Mouse (Mus musculus): Measurements from ENCODE around the gene Iqgap2. TPM values are rescaled to one million over a fixed set of nuclear protein-coding genes. Genes with fewer than 3 reads are reported as not detected.
A peak's percentile ranks its signal among the peaks of the same experiment; 100 is the strongest.

The Iqgap2 gene
- polyA plus RNA-seq, 1 experiment from 2014 or later = 8.5 TPM

- Histone ChIP-seq H3K27me3 (ENCODE audit: control insufficient read depth, insufficient read depth, low read length) (no peaks in the 10 kb centered on the region), H3K4me3 (ENCODE audit: low read depth, low read length) (no peak overlapping the region), H3K9ac (ENCODE audit: low read depth, low read length) (no peak overlapping the region), H3K4me1 (ENCODE audit: control insufficient read depth, insufficient read depth, low read length) (no peaks in the 10 kb centered on the region; the same call in 1 of the 2 replicates), H3K36me3 (ENCODE audit: control insufficient read depth, insufficient read depth, low read length) (no peaks in the 10 kb centered on the region), H3K27ac (ENCODE audit: low read depth, low read length) (no peak overlapping the region), H3K4me2 (no peak overlapping the region), H3K9me3 (replicated peaks; ENCODE audit: control insufficient read depth, low read length) (no peaks in the 10 kb centered on the region)
- no peak for ATAC-seq (replicated peaks; ENCODE audit: insufficient number of reproducible peaks, low FRiP score, low TSS enrichment)
- 80% methylated on average over 10 of the region's 10 CpGs for WGBS (ENCODE audit: insufficient replicate concordance)
These were observed 262.0 kb downstream of the Iqgap2 start for GRCm38 (mm10) chr13:95629751-95630150.

GRCm38 (mm10) chr13:95626696-95627095, 265.0 kb downstream of the Iqgap2 start:
- Histone ChIP-seq H3K9ac (ENCODE audit: low read depth, low read length) (no peak overlapping the region), H3K27me3 (ENCODE audit: control insufficient read depth, insufficient read depth, low read length) (no peaks in the 10 kb centered on the region), H3K9me3 (replicated peaks; ENCODE audit: control insufficient read depth, low read length) (no peaks in the 10 kb centered on the region), H3K36me3 (ENCODE audit: control insufficient read depth, insufficient read depth, low read length) (no peaks in the 10 kb centered on the region), H3K4me1 (ENCODE audit: control insufficient read depth, insufficient read depth, low read length) (peaks cover 3% of the 10 kb centered on the region; the same call in 1 of the 2 replicates), H3K4me2 (no peak overlapping the region), H3K4me3 (ENCODE audit: low read depth, low read length) (no peak overlapping the region), H3K27ac (ENCODE audit: low read depth, low read length) (no peak overlapping the region)
- no peak for ATAC-seq (replicated peaks; ENCODE audit: insufficient number of reproducible peaks, low FRiP score, low TSS enrichment)
- 63% methylated on average over 7 of the region's 7 CpGs for WGBS (ENCODE audit: insufficient replicate concordance)

GRCm38 (mm10) chr13:95623042-95623441, 268.7 kb downstream of the Iqgap2 start:
- H3K9me3 ChIP-seq (replicated peaks; ENCODE audit: control insufficient read depth, low read length) = no peaks in the 10 kb centered on the region
- 73% methylated on average over 3 of the region's 3 CpGs for WGBS (ENCODE audit: insufficient replicate concordance)

GRCm38 (mm10) chr13:95621563-95621962, 270.2 kb downstream of the Iqgap2 start:
- no peak for ATAC-seq (replicated peaks; ENCODE audit: insufficient number of reproducible peaks, low FRiP score, low TSS enrichment)
- no peak overlapping the region for H3K4me3 ChIP-seq (ENCODE audit: low read depth, low read length)
- H3K4me1 ChIP-seq (ENCODE audit: control insufficient read depth, insufficient read depth, low read length) = peaks cover 6% of the 10 kb centered on the region; the same call in 1 of the 2 replicates
- no peaks in the 10 kb centered on the region for H3K9me3 ChIP-seq (replicated peaks; ENCODE audit: control insufficient read depth, low read length)
- no peak overlapping the region for H3K27ac ChIP-seq (ENCODE audit: low read depth, low read length)
- WGBS (ENCODE audit: insufficient replicate concordance) = 55% methylated on average over 3 of the region's 3 CpGs
- no peak overlapping the region for H3K9ac ChIP-seq (ENCODE audit: low read depth, low read length)
- no peaks in the 10 kb centered on the region for H3K36me3 ChIP-seq (ENCODE audit: control insufficient read depth, insufficient read depth, low read length)
- no peak overlapping the region for H3K4me2 ChIP-seq
- no peaks in the 10 kb centered on the region for H3K27me3 ChIP-seq (ENCODE audit: control insufficient read depth, insufficient read depth, low read length)

More at GRCm38 (mm10) chr13:95623042-95623441, 268.7 kb downstream of the Iqgap2 start:
- no peaks in the 10 kb centered on the region for H3K27me3 ChIP-seq (ENCODE audit: control insufficient read depth, insufficient read depth, low read length)
- H3K4me1 ChIP-seq (ENCODE audit: control insufficient read depth, insufficient read depth, low read length) = peaks cover 3% of the 10 kb centered on the region; the same call in 1 of the 2 replicates
- no peak overlapping the region for H3K27ac ChIP-seq (ENCODE audit: low read depth, low read length)
- no peak overlapping the region for H3K9ac ChIP-seq (ENCODE audit: low read depth, low read length)
- H3K4me2 ChIP-seq = no peak overlapping the region
- no peak for ATAC-seq (replicated peaks; ENCODE audit: insufficient number of reproducible peaks, low FRiP score, low TSS enrichment)
- H3K4me3 ChIP-seq (ENCODE audit: low read depth, low read length) = no peak overlapping the region
- no peaks in the 10 kb centered on the region for H3K36me3 ChIP-seq (ENCODE audit: control insufficient read depth, insufficient read depth, low read length)

- Histone ChIP-seq H3K4me3 (ENCODE audit: low read depth, low read length) (peak overlapping the region; percentile 85), H3K36me3 (ENCODE audit: control insufficient read depth, insufficient read depth, low read length) (no peaks in the 10 kb centered on the region), H3K4me1 (ENCODE audit: control insufficient read depth, insufficient read depth, low read length) (peaks cover 31% of the 10 kb centered on the region), H3K27ac (ENCODE audit: low read depth, low read length) (peak overlapping the region; percentile 93), H3K9me3 (replicated peaks; ENCODE audit: control insufficient read depth, low read length) (no peaks in the 10 kb centered on the region), H3K4me2 (peak overlapping the region; percentile 89), H3K9ac (ENCODE audit: low read depth, low read length) (peak overlapping the region; percentile 96), H3K27me3 (ENCODE audit: control insufficient read depth, insufficient read depth, low read length) (no peaks in the 10 kb centered on the region)
- no peak for ATAC-seq (replicated peaks; ENCODE audit: insufficient number of reproducible peaks, low FRiP score, low TSS enrichment)
- WGBS (ENCODE audit: insufficient replicate concordance) = 7% methylated on average over 13 of the region's 13 CpGs
These were observed 272.9 kb downstream of the Iqgap2 start for GRCm38 (mm10) chr13:95618859-95619258.

GRCm38 (mm10) chr13:95618309-95618712, 273.4 kb downstream of the Iqgap2 start, which contains the start of gene F2r:
TSS of gene F2r (minus strand) at chr13:95618487.
- Histone ChIP-seq H3K4me2 (peak within 1 kb of the TSS; percentile 89), H3K36me3 (ENCODE audit: control insufficient read depth, insufficient read depth, low read length) (no peaks in the 10 kb centered on the region), H3K9ac (ENCODE audit: low read depth, low read length) (peak within 1 kb of the TSS; percentile 96), H3K4me3 (ENCODE audit: low read depth, low read length) (peak within 1 kb of the TSS; percentile 85), H3K27ac (ENCODE audit: low read depth, low read length) (peak within 1 kb of the TSS; percentile 93), H3K4me1 (ENCODE audit: control insufficient read depth, insufficient read depth, low read length) (peaks cover 31% of the 10 kb centered on the region), H3K9me3 (replicated peaks; ENCODE audit: control insufficient read depth, low read length) (no peaks in the 10 kb centered on the region), H3K27me3 (ENCODE audit: control insufficient read depth, insufficient read depth, low read length) (no peaks in the 10 kb centered on the region)
- WGBS (ENCODE audit: insufficient replicate concordance) = 0% methylated on average over 31 of the region's 42 CpGs
- peak; percentile 90 for ATAC-seq (replicated peaks; ENCODE audit: insufficient number of reproducible peaks, low FRiP score, low TSS enrichment)

GRCm38 (mm10) chr13:95617671-95618171, 274.0 kb downstream of the Iqgap2 start:
- H3K27me3 ChIP-seq (ENCODE audit: control insufficient read depth, insufficient read depth, low read length) = no peaks in the 10 kb centered on the region
- WGBS (ENCODE audit: insufficient replicate concordance) = under 1% methylated on average over 21 of the region's 21 CpGs
- H3K9me3 ChIP-seq (replicated peaks; ENCODE audit: control insufficient read depth, low read length) = no peaks in the 10 kb centered on the region
- H3K9ac ChIP-seq (ENCODE audit: low read depth, low read length) = peak overlapping the region; percentile 96
- H3K4me1 ChIP-seq (ENCODE audit: control insufficient read depth, insufficient read depth, low read length) = peaks cover 33% of the 10 kb centered on the region
- no peaks in the 10 kb centered on the region for H3K36me3 ChIP-seq (ENCODE audit: control insufficient read depth, insufficient read depth, low read length)
- peak overlapping the region; percentile 89 for H3K4me2 ChIP-seq
- peak; percentile 37; the same call in 1 of the 2 replicates for ATAC-seq (replicated peaks; ENCODE audit: insufficient number of reproducible peaks, low FRiP score, low TSS enrichment)
- H3K27ac ChIP-seq (ENCODE audit: low read depth, low read length) = peak overlapping the region; percentile 93
- H3K4me3 ChIP-seq (ENCODE audit: low read depth, low read length) = peak overlapping the region; percentile 85

- Histone ChIP-seq H3K36me3 (ENCODE audit: control insufficient read depth, insufficient read depth, low read length) (peaks cover 1% of the 10 kb centered on the region), H3K27ac (ENCODE audit: low read depth, low read length) (peak overlapping the region; percentile 84), H3K9me3 (replicated peaks; ENCODE audit: control insufficient read depth, low read length) (no peaks in the 10 kb centered on the region), H3K4me2 (peak overlapping the region; percentile 89), H3K4me1 (ENCODE audit: control insufficient read depth, insufficient read depth, low read length) (peaks cover 36% of the 10 kb centered on the region), H3K27me3 (ENCODE audit: control insufficient read depth, insufficient read depth, low read length) (no peaks in the 10 kb centered on the region), H3K4me3 (ENCODE audit: low read depth, low read length) (peak overlapping the region; percentile 85), H3K9ac (ENCODE audit: low read depth, low read length) (peak overlapping the region; percentile 96)
- WGBS (ENCODE audit: insufficient replicate concordance) = 4% methylated on average over 17 of the region's 17 CpGs
- no peak for ATAC-seq (replicated peaks; ENCODE audit: insufficient number of reproducible peaks, low FRiP score, low TSS enrichment)
These were observed 274.5 kb downstream of the Iqgap2 start for GRCm38 (mm10) chr13:95617082-95617670.

- Histone ChIP-seq H3K9ac (ENCODE audit: low read depth, low read length) (peak overlapping the region; percentile 96), H3K27me3 (ENCODE audit: control insufficient read depth, insufficient read depth, low read length) (no peaks in the 10 kb centered on the region), H3K4me2 (peak overlapping the region; percentile 89), H3K4me3 (ENCODE audit: low read depth, low read length) (peak overlapping the region; percentile 85), H3K4me1 (ENCODE audit: control insufficient read depth, insufficient read depth, low read length) (peaks cover 43% of the 10 kb centered on the region), H3K27ac (ENCODE audit: low read depth, low read length) (peak overlapping the region; percentile 84), H3K36me3 (ENCODE audit: control insufficient read depth, insufficient read depth, low read length) (peaks cover 6% of the 10 kb centered on the region), H3K9me3 (replicated peaks; ENCODE audit: control insufficient read depth, low read length) (no peaks in the 10 kb centered on the region)
- WGBS (ENCODE audit: insufficient replicate concordance) = 15% methylated on average over 11 of the region's 11 CpGs
- no peak for ATAC-seq (replicated peaks; ENCODE audit: insufficient number of reproducible peaks, low FRiP score, low TSS enrichment)
These were observed 275.2 kb downstream of the Iqgap2 start for GRCm38 (mm10) chr13:95616512-95616911.

Measured in heart, embryonic 11.5 days (tissue).